Mouse (Mus musculus): ENCODE results near the gene Pomgnt2.

DNA sequence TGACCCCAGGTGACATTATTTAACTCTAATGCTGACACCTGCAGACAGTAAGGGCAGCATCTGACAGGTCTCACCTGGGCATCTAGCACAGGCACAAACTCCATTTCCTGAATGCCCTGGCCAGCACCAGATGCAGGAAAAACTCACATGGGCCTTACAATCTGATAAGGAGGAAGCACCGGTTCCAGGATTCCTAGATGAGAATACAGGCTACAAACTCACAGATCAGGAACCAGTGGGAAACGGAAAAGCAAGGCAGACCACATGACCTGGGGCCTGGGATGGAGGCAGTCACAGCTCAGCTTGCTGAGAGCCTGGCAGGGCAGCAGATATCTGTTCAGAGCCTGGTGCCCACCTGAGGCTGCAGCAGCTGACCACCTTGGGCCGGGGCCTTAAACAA lies 8.0 kb downstream of the Pomgnt2 start:
- TF ChIP-seq GATA1 (IDR thresholded peaks at IDR 0.05; ENCODE audit: borderline replicate concordance, low read length) (no peak), FLI1 (IDR thresholded peaks at IDR 0.05; ENCODE audit: low read length) (no peak)

Measured in megakaryocyte, embryonic 14.5 days (primary cell).